Mouse (Mus musculus) adrenal gland, adult 8-10 months (tissue): Measurements from ENCODE around the gene Arhgef2. TPM values are rescaled to one million over a fixed set of nuclear protein-coding genes. Genes with fewer than 3 reads are reported as not detected.
"Not testable (repeated sequence)": the region's sequence is repeated elsewhere in the genome, so short reads cannot be mapped to it uniquely, and the experiment has no call there.

ENCODE experiments used
- DNase-seq: peaks from one replicate; pipeline ENCODE4 v3.0.0; 2022
- total RNA-seq, 4 experiments: library from RNA; stranded (reverse); gene quantifications; 2 replicates each; pipeline ENCODE4 v1.2.4; 2022

Gene Arhgef2
- total RNA-seq = 10 to 100 TPM; 22.0 to 48.2 (median 31.5) TPM

- DNase-seq = not testable (repeated sequence)
Observed at GRCm38 (mm10) chr3:88605666-88606065, at the start of gene Arhgef2. Gene Arhgef2, plus strand, starts transcription at chr3:88605966.

- DNase-seq = no peak
Observed at GRCm38 (mm10) chr3:88556616-88557015, 49.1 kb upstream of the Arhgef2 start.

- DNase-seq = no peak
Observed at GRCm38 (mm10) chr3:88559596-88559995, 46.2 kb upstream of the Arhgef2 start.

GRCm38 (mm10) chr3:88561989-88562388 is 43.8 kb upstream of the Arhgef2 start:
- DNase-seq = no peak

GRCm38 (mm10) chr3:88563442-88563841 is 42.3 kb upstream of the Arhgef2 start:
- DNase-seq = no peak

GRCm38 (mm10) chr3:88563966-88564365 is 41.8 kb upstream of the Arhgef2 start:
- no peak for DNase-seq

GRCm38 (mm10) chr3:88566116-88566515 is 39.6 kb upstream of the Arhgef2 start:
- DNase-seq = no peak

GRCm38 (mm10) chr3:88566536-88567061 is 39.2 kb upstream of the Arhgef2 start:
- no peak for DNase-seq

GRCm38 (mm10) chr3:88567892-88568291 is 37.9 kb upstream of the Arhgef2 start:
- DNase-seq = no peak

GRCm38 (mm10) chr3:88568615-88569014 is 37.2 kb upstream of the Arhgef2 start:
- no peak for DNase-seq

- DNase-seq = no peak
Observed at GRCm38 (mm10) chr3:88569093-88569492, 36.7 kb upstream of the Arhgef2 start.

- peak; percentile 63 for DNase-seq
Observed at GRCm38 (mm10) chr3:88569694-88570093, 36.1 kb upstream of the Arhgef2 start.

GRCm38 (mm10) chr3:88570341-88570740 is 35.4 kb upstream of the Arhgef2 start:
- no peak for DNase-seq

- no peak for DNase-seq
Observed at GRCm38 (mm10) chr3:88571856-88572255, 33.9 kb upstream of the Arhgef2 start.

- no peak for DNase-seq
Observed at GRCm38 (mm10) chr3:88572835-88573234, 32.9 kb upstream of the Arhgef2 start.

- DNase-seq = no peak
Observed at GRCm38 (mm10) chr3:88573810-88574209, 32.0 kb upstream of the Arhgef2 start.

GRCm38 (mm10) chr3:88575540-88575939 is 30.2 kb upstream of the Arhgef2 start, which contains the start of gene Ssr2:
Gene Ssr2, plus strand, starts transcription at chr3:88575876.
- DNase-seq = no peak

- DNase-seq = not testable (repeated sequence)
Observed at GRCm38 (mm10) chr3:88577846-88578245, 27.9 kb upstream of the Arhgef2 start.

- DNase-seq = no peak
Observed at GRCm38 (mm10) chr3:88578498-88579424, 27.0 kb upstream of the Arhgef2 start.

GRCm38 (mm10) chr3:88579454-88580117 is 26.2 kb upstream of the Arhgef2 start:
- peak; percentile 83 for DNase-seq

- no peak for DNase-seq
Observed at GRCm38 (mm10) chr3:88585769-88586168, 20.0 kb upstream of the Arhgef2 start.

- DNase-seq = no peak
Observed at GRCm38 (mm10) chr3:88586640-88587039, 19.1 kb upstream of the Arhgef2 start.

- DNase-seq = no peak
Observed at GRCm38 (mm10) chr3:88590246-88590645, 15.5 kb upstream of the Arhgef2 start.
